Mouse (Mus musculus) lung, embryonic 16.5 days (tissue): ENCODE data around the gene Atf6b. TPM values are rescaled to one million over a fixed set of nuclear protein-coding genes. Genes with fewer than 3 reads are reported as not detected.
A peak's percentile ranks its signal among the peaks of the same experiment; 100 is the strongest.

Source experiments
- ATAC-seq: fragments of 200-750 bp; cut with Nextera tagmentation; 2 replicates; pipeline ENCODE4 v1.8.0; 2017; ENCODE audit warnings: low read depth, mild to moderate bottlenecking, moderate library complexity
- H3K27ac ChIP-seq: fragments of 300-500 bp; sonication (generic); 2 replicates; pipeline ENCODE4 v1.5.1; 2014; ENCODE audit warnings: mild to moderate bottlenecking, control low read depth, low read length
- H3K27me3 ChIP-seq: fragments of 300-500 bp; sonication (generic); 2 replicates; pipeline ENCODE4 v1.6.1; 2014; ENCODE audit warnings: low read depth, low read length, mixed read lengths; ENCODE audit not compliant: control insufficient read depth, insufficient read depth
- H3K36me3 ChIP-seq: fragments of 300-500 bp; sonication (generic); 2 replicates; pipeline ENCODE4 v1.6.1; 2014; ENCODE audit warnings: low read length; ENCODE audit not compliant: control insufficient read depth, insufficient read depth
- H3K4me1 ChIP-seq: fragments of 300-500 bp; sonication (generic); replicated peaks from 2 replicates; pipeline ENCODE4 v1.6.1; 2014; ENCODE audit warnings: low read length, mixed read lengths; ENCODE audit not compliant: control insufficient read depth, insufficient read depth
- H3K4me2 ChIP-seq: fragments of 300-500 bp; sonication (generic); 2 replicates; pipeline ENCODE4 v1.6.1; 2014; ENCODE audit warnings: low read depth, low read length, control low read depth
- H3K4me3 ChIP-seq: fragments of 300-500 bp; sonication (generic); 2 replicates; pipeline ENCODE4 v1.5.1; 2014; ENCODE audit warnings: mild to moderate bottlenecking, low read length, control low read depth
- H3K9ac ChIP-seq: fragments of 300-500 bp; sonication (generic); 2 replicates; pipeline ENCODE4 v1.6.1; 2014; ENCODE audit warnings: low read length, control low read depth
- H3K9me3 ChIP-seq: fragments of 300-500 bp; sonication (generic); 2 replicates; pipeline ENCODE4 v1.6.1; 2016; ENCODE audit warnings: low read length; ENCODE audit not compliant: control insufficient read depth
- WGBS: fragments of 180-500 bp; shearing (Covaris S2); extraction: QIAGEN DNeasy Blood & Tissue Kit; methylation state at CpG from one replicate; pipeline ENCODE4 v1.1.7; 2014; 5-methylcytosine and 5-hydroxymethylcytosine counted together
- polyA plus RNA-seq: library from polyadenylated mRNA; unstranded; fragments of >200 nt; fragmentation: Nextera tagmentation; extraction: Ambion mirVana; gene quantifications from 2 replicates; pipeline ENCODE4 v1.2.1, GENCODE M21; 2015

The Atf6b gene
- polyA plus RNA-seq, 1 experiment from 2014 or later, result 80.0 TPM

GRCm38 (mm10) chr17:34659181-34659896 is 12.4 kb downstream of the Atf6b start:
- H3K27me3 ChIP-seq, result peaks cover 20% of the 10 kb centered on the region
- WGBS, result 42% methylated on average over 12 of the region's 12 CpGs
- H3K9ac ChIP-seq, result no peak overlapping the region
- no peak overlapping the region for H3K4me2 ChIP-seq
- peaks cover 30% of the 10 kb centered on the region for H3K4me1 ChIP-seq
- no peak overlapping the region for H3K4me3 ChIP-seq
- H3K36me3 ChIP-seq, result no peaks in the 10 kb centered on the region
- no peaks in the 10 kb centered on the region for H3K9me3 ChIP-seq
- no peak overlapping the region for H3K27ac ChIP-seq
- ATAC-seq, result no peak

- no peak overlapping the region for H3K4me3 ChIP-seq
- H3K4me2 ChIP-seq, result no peak overlapping the region
- H3K27me3 ChIP-seq, result peaks cover 20% of the 10 kb centered on the region
- H3K36me3 ChIP-seq, result no peaks in the 10 kb centered on the region
- H3K27ac ChIP-seq, result no peak overlapping the region
- WGBS, result 53% methylated on average over 3 of the region's 3 CpGs
- ATAC-seq, result no peak
- H3K4me1 ChIP-seq, result peaks cover 27% of the 10 kb centered on the region
- H3K9me3 ChIP-seq, result no peaks in the 10 kb centered on the region
- no peak overlapping the region for H3K9ac ChIP-seq
These were observed 12.9 kb downstream of the Atf6b start for GRCm38 (mm10) chr17:34659897-34660214.

DNA sequence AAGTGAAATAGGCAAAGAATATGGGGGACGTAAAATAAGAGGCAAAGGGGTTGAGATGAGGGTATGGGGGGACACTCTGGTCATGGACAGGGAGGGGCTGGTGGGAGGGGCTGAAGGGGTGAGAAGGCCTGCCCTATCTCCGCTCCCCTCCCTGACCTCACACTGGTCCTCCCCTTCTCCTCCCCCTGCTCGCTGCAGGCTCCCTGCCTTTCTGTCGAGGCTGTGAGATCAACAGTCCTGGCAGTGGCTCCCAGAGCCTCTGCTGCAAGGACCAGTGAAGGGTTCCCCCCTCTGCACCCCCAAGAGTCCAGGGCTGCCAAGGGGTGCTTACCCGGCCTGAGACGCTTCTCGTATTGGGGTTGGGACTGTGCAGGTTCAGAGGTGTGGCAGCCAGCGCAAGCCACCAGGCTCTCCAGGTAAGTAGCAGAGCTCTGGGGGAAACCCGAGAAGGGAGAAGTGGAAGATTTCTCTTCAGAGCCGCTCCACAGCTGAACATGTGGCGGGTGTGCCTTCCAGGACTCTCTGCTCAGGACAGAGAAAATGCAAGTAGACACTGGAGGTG is 13.4 kb downstream of the Atf6b start:
- H3K4me2 ChIP-seq, result no peak overlapping the region; the same call in 1 of the 2 replicates
- no peaks in the 10 kb centered on the region for H3K36me3 ChIP-seq
- H3K27me3 ChIP-seq, result peaks cover 20% of the 10 kb centered on the region
- H3K27ac ChIP-seq, result no peak overlapping the region
- no peak overlapping the region for H3K4me3 ChIP-seq
- no peak overlapping the region for H3K9ac ChIP-seq
- no peaks in the 10 kb centered on the region for H3K9me3 ChIP-seq
- 28% methylated on average over 10 of the region's 11 CpGs for WGBS
- peaks cover 22% of the 10 kb centered on the region for H3K4me1 ChIP-seq
- ATAC-seq, result no peak

DNA sequence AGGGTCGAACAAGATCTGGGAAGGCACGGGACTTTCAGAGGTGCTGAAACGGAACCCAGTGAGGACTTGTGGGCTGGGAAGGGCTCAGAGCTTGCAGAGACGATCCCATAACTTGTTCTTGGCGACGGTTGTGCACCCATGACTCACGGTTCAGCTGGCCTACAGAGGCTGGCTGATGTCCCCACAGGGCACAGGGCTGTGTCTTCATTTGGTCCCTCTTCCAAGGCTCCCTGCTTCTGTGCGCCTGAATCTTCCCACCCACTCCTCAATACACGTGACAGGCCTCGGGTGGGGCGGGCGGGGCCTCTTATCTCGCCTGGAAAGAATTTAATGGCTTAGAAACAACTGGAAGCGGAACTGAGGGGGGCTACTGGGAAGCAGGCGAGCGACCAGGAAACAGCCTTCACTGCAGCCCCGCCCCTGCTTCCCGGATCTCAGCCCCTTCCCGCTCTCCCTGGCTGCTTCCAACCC is 14.2 kb downstream of the Atf6b start:
- Histone ChIP-seq H3K27me3 (peaks cover 20% of the 10 kb centered on the region), H3K4me1 (peaks cover 14% of the 10 kb centered on the region), H3K27ac (no peak overlapping the region; the same call in 1 of the 2 replicates), H3K36me3 (no peaks in the 10 kb centered on the region), H3K9ac (peak overlapping the region; percentile 27; the same call in 1 of the 2 replicates), H3K9me3 (no peaks in the 10 kb centered on the region), H3K4me3 (peak overlapping the region; percentile 28), H3K4me2 (peak overlapping the region; percentile 46)
- peak; percentile 59 for ATAC-seq
- WGBS, result 2% methylated on average over 19 of the region's 19 CpGs

GRCm38 (mm10) chr17:34662468-34662867 is 15.5 kb downstream of the Atf6b start:
- Histone ChIP-seq H3K4me2 (no peak overlapping the region), H3K9me3 (no peaks in the 10 kb centered on the region), H3K36me3 (no peaks in the 10 kb centered on the region), H3K27me3 (peaks cover 20% of the 10 kb centered on the region), H3K27ac (no peak overlapping the region), H3K4me1 (peaks cover 13% of the 10 kb centered on the region), H3K4me3 (no peak overlapping the region), H3K9ac (no peak overlapping the region)
- ATAC-seq, result no peak
- WGBS, result 82% methylated on average over 1 of the region's 1 CpGs

GRCm38 (mm10) chr17:34662978-34663377 is 16.0 kb downstream of the Atf6b start:
- no peak overlapping the region for H3K4me3 ChIP-seq
- H3K36me3 ChIP-seq, result no peaks in the 10 kb centered on the region
- 77% methylated on average over 8 of the region's 8 CpGs for WGBS
- no peak overlapping the region for H3K4me2 ChIP-seq
- peaks cover 13% of the 10 kb centered on the region for H3K4me1 ChIP-seq
- ATAC-seq, result no peak
- H3K27ac ChIP-seq, result no peak overlapping the region
- peaks cover 20% of the 10 kb centered on the region for H3K27me3 ChIP-seq
- no peak overlapping the region for H3K9ac ChIP-seq
- no peaks in the 10 kb centered on the region for H3K9me3 ChIP-seq

GRCm38 (mm10) chr17:34663558-34663957 is 16.6 kb downstream of the Atf6b start:
- ATAC-seq, result no peak

GRCm38 (mm10) chr17:34664472-34664871 is 17.5 kb downstream of the Atf6b start:
- Histone ChIP-seq H3K4me2 (no peak overlapping the region), H3K4me3 (no peak overlapping the region), H3K27ac (no peak overlapping the region), H3K4me1 (peaks cover 13% of the 10 kb centered on the region), H3K9me3 (no peaks in the 10 kb centered on the region), H3K9ac (no peak overlapping the region), H3K27me3 (peaks cover 14% of the 10 kb centered on the region), H3K36me3 (no peaks in the 10 kb centered on the region)
- no peak for ATAC-seq
- WGBS, result 53% methylated on average over 7 of the region's 7 CpGs

More at GRCm38 (mm10) chr17:34663558-34663957, 16.6 kb downstream of the Atf6b start:
- no peak overlapping the region for H3K4me3 ChIP-seq
- peaks cover 13% of the 10 kb centered on the region for H3K4me1 ChIP-seq
- no peak overlapping the region for H3K9ac ChIP-seq
- 56% methylated on average over 1 of the region's 1 CpGs for WGBS
- H3K27ac ChIP-seq, result no peak overlapping the region
- H3K9me3 ChIP-seq, result no peaks in the 10 kb centered on the region
- no peaks in the 10 kb centered on the region for H3K36me3 ChIP-seq
- H3K4me2 ChIP-seq, result no peak overlapping the region
- H3K27me3 ChIP-seq, result peaks cover 20% of the 10 kb centered on the region

- 56% methylated on average over 7 of the region's 7 CpGs for WGBS
- no peak for ATAC-seq
- H3K4me3 ChIP-seq, result peak within 1 kb of the TSS; percentile 40
- no peaks in the 10 kb centered on the region for H3K36me3 ChIP-seq
- H3K4me2 ChIP-seq, result peak within 1 kb of the TSS; percentile 57
- no peaks in the 10 kb centered on the region for H3K9me3 ChIP-seq
- no peak within 1 kb of the TSS for H3K27ac ChIP-seq
- peaks cover 15% of the 10 kb centered on the region for H3K4me1 ChIP-seq
- H3K27me3 ChIP-seq, result peaks cover 50% of the 10 kb centered on the region
- no peak within 1 kb of the TSS for H3K9ac ChIP-seq
These were observed 23.3 kb downstream of the Atf6b start, which contains the start of gene Tnxb for GRCm38 (mm10) chr17:34670235-34670634. Gene Tnxb, plus strand, starts transcription at chr17:34670535.
